Mouse (Mus musculus) T-cell, adult 2 months (primary cell): ENCODE data around the gene Lztr1.
A peak's percentile ranks its signal among the peaks of the same experiment; 100 is the strongest.
"Not testable (repeated sequence)": the region's sequence is repeated elsewhere in the genome, so short reads cannot be mapped to it uniquely, and the experiment has no call there.

Source experiments
- DNase-seq: peaks from one replicate; pipeline ENCODE4 v3.0.0; 2022; ENCODE audit warnings: low spot score

The Lztr1 gene

DNA sequence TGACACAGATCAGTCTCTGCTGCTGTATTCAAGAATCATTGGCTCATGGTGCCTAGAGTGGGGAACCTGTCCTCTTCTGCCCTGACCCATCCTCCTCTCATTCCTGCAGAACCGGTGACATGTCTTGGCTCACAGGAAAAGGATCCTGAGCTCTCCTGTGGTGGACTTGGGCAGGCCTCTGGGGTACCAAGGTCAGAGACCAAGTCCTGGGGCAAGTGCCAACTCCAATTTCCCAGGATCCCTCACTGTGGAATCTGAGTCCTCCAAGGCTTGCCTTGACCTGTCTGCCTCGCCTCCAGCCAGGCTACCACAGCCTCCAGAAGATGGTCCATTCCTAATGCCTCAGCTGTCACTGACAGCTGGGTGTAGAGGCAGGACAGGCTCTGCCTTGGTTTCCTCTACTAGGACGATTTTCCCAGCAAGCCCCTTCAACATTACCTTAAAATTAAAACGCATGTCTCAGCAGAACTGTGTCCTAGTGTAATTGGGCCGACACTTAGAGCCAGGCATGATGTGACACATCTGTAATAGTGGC, 1.4 kb upstream of the Lztr1 start:
- no peak for DNase-seq

DNA sequence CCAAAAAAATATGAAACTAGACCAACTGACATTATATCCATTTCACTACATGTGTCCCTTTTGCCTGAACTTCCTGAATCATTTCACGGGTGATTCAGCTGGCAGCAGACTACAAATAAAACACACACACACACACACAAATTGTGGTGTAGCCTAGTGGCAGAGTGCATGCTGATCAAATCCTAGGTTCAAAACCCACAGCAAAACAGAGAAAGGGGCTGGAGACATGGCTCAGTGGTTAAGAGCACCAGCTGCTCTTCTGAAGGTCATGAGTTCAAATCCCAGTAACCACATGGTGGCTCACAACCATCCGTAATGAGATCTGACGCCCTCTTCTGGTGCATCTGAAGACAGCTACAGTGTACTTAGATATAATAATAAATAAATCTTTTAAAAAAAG, 457 bp upstream of the Lztr1 start:
- not testable (repeated sequence) for DNase-seq

- no peak for DNase-seq
Measured at GRCm38 (mm10) chr16:17509240-17509597, 731 bp downstream of the Lztr1 start.

DNA sequence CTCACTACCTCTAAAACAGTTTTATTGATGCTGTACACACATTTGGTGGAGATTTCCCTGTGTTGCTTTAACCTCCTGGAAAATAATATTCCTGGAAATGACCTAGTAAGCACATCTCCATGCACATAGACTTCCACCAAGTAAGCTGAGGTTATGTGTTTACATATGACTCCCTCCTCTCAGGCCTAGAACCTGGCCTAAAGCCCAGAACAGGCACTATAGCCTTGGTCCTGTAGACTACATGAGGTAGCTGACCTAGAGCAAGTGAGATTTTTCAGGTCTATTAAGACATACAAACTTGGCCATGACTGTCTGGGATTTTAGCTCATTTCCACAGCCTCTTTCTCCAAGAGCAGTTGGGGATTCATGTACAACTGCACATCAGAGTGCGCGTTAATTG, 1.7 kb downstream of the Lztr1 start:
- no peak for DNase-seq

DNA sequence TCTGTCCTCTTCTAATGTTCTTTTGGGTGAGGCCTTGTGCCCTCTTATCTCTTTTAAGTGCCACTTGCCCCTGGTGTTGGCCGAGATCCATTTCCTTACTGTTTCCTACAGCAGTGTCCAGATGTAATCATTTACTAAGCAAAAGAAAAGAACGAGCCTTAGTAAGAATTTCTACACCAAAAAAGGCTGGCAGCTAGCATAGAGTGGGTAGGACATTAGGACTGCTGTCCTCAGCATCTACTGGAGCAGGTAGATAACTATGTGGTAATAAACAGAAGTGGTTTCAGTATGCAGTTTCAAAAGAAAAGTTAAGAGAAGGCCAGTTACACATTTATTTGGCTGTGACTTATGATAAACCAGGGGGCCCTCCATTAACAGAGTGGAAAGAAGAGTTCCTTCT, 2.2 kb downstream of the Lztr1 start:
- DNase-seq = no peak

DNA sequence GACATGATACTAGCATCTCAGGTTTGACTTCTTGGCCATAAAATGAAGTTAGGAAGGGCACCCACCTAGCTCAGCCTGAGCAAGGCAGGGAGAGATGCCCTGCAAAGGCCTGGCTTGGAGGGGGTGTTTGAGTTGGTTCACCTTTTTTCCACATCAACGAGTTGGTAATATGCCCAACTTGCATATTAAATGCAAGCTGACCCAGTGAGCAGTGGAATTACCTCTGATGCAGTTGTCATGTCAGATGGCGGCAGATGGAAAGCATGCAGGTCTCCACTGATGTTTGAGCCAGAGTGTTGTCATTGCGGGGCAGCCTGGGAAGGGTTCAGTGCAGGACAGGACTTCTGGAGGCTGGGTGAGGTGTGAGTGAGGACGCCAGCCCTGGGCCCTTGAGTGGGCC, 2.9 kb downstream of the Lztr1 start:
- DNase-seq = no peak

- DNase-seq = no peak
Measured at GRCm38 (mm10) chr16:17518910-17519309, 10.4 kb downstream of the Lztr1 start.

DNA sequence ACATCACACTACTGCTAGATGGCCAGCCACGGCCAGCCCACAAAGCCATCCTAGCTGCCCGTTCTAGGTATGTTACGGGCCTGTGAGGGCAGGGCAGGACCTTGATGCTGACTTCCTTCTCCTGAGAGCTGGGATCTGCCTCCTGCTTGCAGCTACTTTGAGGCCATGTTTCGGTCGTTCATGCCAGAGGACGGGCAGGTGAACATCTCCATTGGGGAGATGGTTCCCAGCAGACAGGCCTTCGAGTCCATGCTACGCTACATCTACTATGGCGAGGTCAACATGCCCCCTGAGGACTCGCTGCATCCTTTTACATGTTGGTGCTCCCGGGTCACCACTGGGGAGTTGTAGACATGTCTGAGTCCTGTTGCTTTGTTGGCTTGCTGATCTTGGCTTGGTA, 15.7 kb downstream of the Lztr1 start:
- DNase-seq = no peak

GRCm38 (mm10) chr16:17525524-17525923, 17.0 kb downstream of the Lztr1 start:
- no peak for DNase-seq

- DNase-seq = no peak
Measured at GRCm38 (mm10) chr16:17526223-17526622, 17.7 kb downstream of the Lztr1 start.

DNA sequence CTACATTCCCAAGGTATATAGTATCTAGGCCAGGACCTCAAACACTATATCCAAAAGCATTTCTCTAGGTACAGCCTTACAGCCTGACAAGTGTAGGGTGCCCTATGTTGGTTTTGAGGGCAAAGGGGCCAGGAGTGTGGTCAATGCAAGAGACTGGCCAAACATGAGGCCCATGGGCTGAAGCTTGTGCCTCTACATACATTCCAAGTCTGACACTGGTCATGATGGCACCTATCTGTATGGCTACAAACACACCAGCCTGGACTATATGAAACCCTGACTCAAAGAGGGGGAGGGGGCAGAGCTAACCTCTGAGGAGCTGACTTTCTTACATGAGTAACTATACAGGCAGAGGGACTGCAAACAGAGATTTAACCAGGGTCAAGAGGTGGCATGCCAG, 19.1 kb downstream of the Lztr1 start:
- DNase-seq = no peak

GRCm38 (mm10) chr16:17528276-17528675, 19.8 kb downstream of the Lztr1 start:
- DNase-seq = no peak

DNA sequence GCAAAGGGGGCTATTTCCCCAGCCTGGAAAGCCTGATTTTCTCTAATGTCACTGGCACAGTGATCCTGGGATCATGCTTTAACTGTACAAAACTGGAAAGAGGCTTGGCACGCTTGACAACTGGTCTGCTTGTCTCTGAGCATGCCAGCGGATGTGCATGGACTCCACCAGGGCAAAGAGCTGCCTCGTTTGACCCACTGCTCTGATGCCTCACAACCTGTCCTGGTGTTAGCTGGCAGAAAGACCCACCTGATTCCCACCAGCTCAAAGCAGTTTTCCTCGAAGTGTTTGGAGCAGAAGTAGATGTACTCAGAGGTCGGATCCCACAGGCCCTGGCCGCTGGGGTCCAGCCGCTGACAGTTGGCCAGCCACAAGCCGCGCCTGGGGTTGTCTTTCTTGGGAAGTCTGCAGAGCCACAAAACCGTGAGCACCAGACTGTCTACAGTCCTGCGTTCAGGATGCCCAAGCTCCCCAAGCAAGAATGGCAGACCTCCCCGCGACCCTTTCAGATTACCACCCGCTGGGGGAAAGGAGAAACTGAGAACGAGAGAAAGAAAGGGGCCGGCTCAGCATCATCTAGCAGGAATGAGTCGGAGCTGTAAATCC, 21.6 kb downstream of the Lztr1 start:
- DNase-seq = no peak

GRCm38 (mm10) chr16:17530640-17531288, 22.3 kb downstream of the Lztr1 start, which contains the start of gene Thap7:
TSS of gene Thap7 (minus strand) at chr16:17531136.
- peak; percentile 95 for DNase-seq

- no peak for DNase-seq
Measured at GRCm38 (mm10) chr16:17532271-17532670, 23.8 kb downstream of the Lztr1 start.

- no peak for DNase-seq
Measured at GRCm38 (mm10) chr16:17532676-17533329, 24.3 kb downstream of the Lztr1 start.

DNA sequence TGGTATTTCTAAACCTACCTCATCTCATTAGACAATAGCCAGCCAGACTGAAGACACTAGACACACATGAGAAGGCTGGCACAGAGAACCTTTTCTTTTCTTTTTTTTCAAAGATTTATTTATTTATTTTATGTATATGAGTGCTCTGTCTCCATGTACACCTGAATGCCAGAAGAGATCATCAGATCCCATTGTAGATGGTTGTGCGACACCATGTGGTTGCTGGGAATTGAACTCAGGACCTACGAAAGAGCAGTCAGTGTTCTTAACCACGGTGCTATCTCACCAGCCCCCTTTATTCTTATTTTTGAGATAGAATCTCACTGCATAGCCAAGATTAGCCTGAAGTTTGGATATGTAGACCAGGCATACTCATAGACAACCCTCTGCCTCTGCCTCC, 28.1 kb downstream of the Lztr1 start:
- DNase-seq = peak; percentile 34

DNA sequence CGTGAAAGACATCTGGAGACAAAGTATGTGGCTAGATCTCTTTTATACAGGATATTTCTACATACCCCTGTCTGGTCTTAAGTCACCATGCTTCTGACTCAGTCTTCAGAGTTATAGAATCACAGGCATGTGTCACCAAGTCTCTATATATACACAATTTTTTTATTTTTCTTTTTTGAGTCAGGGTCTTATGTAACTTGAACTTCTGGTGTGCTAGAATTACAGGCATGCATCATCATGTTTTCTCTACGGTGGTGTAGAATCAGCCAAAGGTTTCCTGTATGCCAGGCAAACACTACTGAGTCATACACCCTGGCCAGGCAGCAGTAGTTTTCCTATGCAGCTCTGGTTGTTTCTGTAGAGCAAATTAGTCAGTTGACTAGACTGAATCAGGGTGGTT, 34.1 kb downstream of the Lztr1 start:
- DNase-seq = no peak

DNA sequence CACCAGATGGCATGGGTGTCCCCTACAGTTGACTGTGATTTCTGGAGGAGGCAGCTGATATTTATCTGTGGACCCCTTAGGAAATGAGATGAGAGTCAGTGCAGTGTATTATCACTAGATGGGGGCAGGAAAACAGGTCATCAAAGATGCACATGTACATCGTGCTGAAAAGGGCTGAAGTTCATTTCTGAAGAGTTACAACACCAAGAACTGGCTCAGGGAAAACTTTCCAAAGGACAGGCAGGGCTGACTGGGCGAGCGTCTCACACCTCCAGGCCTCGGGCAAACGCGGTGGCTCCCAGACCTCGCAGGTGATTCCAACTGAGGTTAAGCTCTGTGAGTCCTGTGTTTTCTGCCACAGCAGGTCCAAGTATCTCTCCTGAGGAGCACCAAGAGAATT, 44.3 kb downstream of the Lztr1 start:
- DNase-seq = no peak

DNA sequence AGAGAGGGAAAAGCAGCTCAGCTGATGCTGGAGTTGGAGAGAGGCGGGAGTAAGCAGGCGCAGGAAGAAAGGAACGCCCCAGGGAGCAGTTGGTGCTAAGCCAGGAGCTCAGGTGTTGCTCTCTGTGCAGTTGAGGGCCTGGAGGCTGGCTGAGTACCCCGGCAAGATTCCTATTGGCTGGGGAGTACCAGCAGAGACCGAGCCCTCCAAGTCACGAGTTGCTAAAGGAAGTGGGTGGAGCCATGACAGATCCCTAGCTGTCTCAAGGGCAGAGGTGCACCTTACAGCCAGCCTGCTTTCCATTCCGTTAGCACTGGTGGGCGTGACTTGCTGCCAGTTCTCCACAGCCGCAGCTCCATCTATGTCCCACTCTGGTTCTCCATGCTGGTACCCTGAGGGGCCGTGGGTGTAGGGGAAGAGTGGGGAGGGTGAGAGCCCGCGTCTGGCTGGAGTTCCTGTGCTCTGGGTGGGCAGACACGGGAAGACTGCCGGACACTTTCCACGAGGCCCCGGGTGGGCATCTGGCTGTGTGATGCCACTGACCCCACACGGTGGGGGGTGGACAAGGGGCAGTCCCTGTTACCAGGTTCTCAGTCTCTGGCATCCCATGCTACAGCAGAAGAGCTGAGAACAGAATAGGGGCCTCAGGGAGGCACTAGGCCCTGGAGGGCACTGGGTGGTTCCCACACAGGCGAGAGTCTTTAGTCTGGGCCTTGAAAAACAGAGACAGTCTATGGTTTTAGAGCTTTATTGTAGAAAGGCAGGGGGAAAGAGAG, 45.6 kb downstream of the Lztr1 start:
- peak; percentile 78 for DNase-seq

- not testable (repeated sequence) for DNase-seq
Measured at GRCm38 (mm10) chr16:17554702-17555101, 46.2 kb downstream of the Lztr1 start.

- DNase-seq = no peak
Measured at GRCm38 (mm10) chr16:17556180-17556579, 47.7 kb downstream of the Lztr1 start.

DNA sequence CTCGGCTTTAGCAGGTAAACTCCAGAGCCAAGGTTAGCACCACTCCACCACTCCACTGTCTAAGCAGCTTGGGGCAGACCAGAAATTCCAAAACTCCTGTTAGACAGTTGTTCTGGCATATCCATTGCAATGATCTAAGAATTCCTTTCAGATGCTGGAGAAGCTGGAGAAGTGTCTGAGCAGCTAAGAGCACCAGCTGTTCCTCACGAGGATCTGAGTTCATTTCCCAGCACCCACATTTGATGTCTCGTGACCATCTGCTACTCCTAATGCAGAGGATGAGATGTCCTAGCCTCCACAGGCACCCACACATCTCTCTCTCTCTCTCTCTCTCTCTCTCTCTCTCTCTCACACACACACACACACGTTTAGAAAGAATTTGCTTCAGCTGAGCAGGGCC, 48.4 kb downstream of the Lztr1 start:
- DNase-seq = no peak
